Mouse (Mus musculus) layer of hippocampus, adult 9-11 months (tissue): ENCODE measurements around the gene Nrarp.

Experiments
- DNase-seq: peaks from one replicate; pipeline ENCODE4 v3.0.0; 2022

Gene Nrarp

DNA sequence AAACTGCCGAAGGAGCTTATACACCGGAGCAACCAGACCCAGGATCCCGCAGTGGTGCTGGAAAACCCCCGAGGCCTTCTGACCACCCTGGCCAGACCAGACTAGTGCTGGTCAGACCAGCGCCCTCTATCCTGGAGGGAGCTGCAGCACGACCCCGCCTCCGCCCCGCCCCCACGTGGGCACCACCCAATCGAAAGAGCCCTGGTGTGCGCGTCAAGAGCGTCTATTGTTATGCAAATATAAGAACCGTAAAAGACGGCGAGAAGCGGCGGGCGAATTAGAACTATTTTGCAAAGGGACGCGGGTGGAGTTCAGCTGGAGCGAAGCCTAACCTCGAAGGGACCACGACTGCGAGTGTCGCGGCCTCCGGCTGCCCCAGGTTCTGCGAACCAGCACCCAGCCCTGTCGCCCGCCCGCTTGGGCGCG, at the start of gene Nrarp:
Gene Nrarp, plus strand, starts transcription at position 281 of the 426 bp plus-strand sequence.
- peak; percentile 96 for DNase-seq

DNA sequence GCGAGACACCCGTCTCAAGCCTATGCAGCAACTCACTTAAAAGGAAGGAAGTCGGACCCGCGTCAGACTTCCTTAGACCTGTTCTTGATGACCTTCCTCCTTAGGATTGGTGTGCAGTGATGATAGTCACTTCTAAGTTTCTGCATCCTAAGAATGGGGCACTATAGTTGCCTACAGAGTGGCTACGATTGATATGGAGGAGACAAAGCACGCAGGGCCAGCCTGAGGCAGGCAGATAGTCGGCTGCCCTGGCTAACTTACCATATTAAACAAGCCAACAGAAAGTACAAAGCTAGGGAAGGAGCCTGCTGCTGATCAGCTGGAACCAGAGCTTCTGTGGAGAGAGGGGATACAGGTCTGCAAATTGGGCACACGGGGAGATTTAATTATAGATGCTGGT, 49.0 kb upstream of the Nrarp start:
- DNase-seq, result no peak

DNA sequence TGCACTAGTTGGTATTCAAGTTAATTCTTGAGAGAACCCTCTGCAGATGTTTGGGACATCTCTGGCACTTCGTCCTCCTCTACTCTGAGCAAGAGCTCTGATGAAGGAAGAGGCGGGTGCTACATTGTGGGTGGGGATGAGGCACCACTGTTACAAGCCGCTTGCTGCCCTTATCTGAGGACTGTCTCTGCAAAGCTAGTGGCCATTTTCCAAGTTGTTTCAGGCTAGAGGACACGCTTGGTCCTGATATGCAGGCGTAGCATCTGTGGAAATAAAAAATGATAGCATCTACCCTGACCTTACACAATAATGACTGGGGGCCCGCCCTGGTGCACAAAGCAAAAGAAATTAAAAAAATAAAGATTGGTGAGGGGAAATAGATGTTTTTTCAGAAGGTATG, 42.7 kb upstream of the Nrarp start:
- DNase-seq, result no peak

DNA sequence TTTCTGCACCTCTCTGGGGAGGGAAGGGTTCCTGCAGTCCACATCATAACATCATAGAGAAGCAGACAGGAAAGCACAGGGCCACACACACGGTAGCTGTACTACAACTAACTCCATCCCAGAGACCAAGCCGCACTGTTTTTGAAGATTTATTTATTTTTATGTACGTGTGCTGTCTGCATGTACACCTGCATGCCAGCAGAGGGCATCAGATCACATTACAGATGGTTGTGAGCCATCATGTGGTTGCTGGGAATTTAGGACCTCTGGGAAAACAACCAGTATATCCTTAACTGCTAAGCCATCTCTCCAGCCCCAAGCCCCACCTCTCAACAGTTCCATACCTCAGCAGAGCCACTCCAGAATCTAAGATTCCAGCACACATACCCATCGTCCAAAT, 39.4 kb upstream of the Nrarp start:
- no peak for DNase-seq

DNA sequence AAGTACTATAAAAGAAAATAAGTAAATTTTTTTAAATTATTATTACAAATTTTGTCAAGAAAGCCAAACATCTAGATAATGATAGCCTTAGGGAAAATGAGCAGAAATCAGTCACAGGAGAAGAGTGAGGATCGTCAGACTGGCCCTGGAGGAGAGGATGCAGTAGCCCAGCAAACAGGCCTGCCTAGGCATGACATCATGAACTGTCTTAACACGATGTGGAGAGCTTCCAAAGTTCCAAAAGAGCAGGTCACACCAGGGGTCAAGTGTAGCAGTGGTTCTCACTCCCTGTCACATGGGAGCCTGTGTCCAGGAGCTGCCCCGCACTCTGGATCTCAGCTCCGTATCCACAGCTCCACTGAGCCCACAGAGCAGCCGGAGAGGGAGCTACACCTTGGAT, 38.6 kb upstream of the Nrarp start:
- DNase-seq, result no peak

DNA sequence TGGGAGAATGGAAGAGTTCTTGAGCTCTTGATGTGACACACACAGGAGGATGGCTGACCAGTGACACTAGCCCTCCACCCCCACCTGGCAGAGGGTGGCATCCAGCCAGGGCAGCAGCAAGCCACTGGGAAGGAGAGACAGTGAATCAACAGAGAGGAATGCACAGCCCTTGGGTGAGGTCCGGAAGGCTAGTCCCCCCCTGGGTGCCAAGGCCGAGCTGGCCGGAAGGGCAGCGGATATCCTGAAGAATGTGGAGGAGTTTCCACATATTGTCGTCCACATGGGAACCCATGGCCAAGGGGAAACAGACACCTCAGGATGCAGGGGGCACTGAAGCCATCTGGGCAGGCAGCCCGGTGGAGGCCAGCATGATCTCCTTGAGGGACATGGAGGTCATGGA, 35.2 kb upstream of the Nrarp start:
- no peak for DNase-seq

DNA sequence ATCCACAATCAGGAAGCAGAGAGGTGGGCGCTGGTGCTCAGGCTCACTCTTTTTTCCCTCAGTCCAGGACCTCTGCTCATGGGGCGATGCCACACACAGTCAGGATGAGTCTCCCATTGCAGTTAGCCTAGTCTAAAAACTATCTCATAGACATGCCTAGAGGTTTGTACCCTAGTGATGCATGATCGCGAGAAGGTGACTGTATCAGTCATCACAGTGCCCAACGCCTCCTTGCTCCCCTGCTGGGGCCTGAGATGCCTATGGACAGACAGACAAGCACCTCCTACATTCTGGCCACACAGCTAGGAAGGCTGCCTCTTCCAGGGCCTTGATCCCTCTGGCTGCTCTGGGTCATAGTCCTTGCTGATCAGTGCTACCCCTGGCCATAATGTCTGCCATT, 33.2 kb upstream of the Nrarp start:
- DNase-seq, result no peak

DNA sequence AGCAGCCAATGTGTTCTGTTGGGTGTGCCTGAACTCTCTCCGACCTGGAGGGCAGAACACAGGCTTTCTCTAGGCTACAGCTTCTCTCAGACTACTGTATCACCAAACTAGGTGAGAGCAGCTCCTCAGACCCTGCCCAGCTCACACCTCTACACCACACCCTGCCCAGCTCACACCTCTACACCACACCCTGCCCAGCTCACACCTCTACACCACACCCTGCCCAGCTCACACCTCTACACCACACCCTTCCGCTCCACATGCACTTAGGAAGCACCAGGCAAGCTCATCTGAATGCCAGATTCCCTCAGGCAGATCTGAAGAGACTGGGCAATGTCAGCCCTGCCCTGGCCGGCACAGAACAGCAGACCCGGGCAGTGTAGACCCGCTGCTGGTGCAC, 32.7 kb upstream of the Nrarp start:
- DNase-seq, result no peak

DNA sequence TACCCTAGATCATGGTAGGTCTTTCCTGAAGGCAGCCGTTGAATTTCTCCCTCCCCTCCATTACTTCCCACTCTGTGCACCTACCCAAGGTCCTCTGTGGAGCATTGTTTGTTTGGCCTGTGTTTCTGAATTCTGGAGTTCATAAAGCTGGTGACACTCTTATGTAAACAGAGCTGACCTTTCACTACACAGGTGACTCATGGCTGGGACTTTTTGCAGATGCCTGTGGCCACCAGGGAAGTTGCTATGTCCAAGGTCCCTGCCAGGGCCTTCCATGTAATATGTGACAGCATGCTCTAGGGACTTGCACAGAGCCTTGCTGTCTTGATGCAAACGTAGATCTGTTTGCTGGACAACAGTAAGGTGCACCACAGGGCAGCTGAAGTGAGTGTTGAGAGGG, 30.9 kb upstream of the Nrarp start:
- no peak for DNase-seq

DNA sequence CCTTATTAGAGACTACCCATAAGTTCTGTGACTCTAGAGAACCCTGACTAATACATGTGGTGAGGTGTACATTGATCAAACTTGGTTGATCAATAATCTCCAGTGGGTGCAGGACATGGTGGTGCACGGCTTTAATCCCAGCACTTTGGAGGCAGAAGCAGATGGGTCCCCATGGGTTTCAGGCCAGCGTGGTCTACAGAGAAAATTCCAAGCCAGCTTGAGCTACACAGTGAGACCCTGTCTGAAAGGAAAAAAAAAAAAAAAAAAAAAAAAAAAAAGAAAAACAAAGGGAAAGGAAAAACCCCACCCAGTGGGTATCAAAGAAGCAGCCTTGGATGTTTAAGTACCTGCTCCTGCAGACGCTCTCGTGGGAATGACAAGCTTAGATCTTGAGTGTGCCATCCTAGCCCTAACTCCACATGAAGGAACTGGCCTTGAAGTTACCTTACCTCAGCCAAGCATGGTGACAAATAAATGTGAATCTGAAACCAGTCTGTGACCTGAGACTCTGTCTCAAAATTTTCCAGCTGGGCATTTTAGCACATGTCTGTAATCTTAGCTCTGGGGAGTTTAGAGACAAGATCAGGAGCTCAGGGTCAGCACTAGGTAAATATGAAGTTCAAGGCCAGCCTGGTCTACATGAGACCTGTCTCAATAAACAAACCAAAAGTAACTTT, 29.1 kb upstream of the Nrarp start:
- DNase-seq, result no peak

DNA sequence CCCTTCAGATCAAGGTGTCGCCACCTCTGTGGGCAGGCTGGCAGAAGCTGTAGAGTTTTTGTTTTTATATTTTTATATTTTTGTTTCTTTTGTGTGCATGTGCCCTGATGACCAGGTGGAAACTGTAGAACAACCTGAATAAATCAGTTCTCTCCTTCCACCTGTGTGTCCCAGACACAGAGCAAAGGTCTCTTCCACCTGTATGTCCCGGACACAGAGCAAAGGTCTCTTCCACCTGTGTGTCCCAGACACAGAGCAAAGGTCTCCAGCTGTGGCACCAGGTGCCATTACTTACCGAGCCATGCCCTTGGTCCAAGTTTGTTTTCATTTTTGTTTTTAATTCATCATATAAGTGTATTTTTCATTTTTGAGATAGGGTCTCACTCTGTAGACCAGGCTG, 24.4 kb upstream of the Nrarp start:
- DNase-seq, result no peak

DNA sequence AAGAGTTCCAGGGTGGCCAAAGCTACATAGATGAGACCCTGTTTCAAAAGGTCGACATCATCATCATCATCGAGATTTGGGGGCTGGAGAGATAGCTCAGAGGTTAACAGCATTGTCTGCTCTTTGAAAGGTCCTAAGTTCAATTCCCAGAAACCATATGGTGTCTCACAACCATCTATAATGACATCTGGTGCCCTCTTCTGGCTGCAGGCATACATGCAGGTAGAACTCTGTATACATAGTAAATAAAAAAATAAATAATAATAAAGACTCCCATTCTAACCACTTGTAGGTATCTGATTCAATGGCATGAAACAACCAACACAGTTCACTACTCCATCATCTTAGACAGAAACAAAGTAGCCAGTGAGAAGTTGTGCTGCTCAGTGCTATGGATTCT, 23.6 kb upstream of the Nrarp start:
- no peak for DNase-seq

DNA sequence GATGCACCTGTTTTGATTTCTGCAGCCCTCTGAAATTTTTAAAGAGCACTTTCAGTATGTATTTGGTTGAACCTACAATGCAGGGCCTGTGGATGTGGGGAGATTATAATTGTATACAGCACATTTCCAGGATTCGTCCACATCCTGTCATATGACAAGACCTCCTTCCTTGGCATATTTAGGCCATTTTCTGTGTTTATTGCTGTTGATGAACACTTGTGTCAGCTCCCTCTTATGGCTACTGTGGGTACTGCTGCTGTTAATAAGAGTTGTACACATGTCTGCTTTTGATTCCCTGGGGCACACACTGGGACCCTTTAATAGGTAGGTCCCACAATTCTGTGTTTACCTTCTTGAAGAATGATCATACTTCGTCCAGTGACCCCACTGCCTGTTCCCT, 22.9 kb upstream of the Nrarp start:
- no peak for DNase-seq

DNA sequence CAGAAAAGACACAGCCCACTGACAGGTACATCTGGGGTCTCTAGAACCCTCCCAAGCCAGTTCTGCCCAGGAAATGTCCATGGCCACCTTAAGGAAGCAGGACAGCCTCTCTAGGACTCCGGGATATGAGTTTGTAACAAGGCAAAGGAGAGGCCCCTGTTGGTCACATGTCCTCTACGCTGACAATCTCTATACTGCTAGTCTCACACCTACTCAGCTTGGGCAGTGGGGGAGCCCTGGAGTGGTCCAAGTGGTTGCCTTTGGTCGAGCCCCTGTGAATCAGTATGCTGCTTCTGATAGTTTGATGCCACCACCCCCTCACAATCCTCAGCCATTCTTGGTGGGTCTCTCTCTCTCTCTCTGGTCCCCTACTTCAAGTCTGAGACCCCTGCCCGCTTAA, 13.1 kb upstream of the Nrarp start:
- DNase-seq, result no peak

DNA sequence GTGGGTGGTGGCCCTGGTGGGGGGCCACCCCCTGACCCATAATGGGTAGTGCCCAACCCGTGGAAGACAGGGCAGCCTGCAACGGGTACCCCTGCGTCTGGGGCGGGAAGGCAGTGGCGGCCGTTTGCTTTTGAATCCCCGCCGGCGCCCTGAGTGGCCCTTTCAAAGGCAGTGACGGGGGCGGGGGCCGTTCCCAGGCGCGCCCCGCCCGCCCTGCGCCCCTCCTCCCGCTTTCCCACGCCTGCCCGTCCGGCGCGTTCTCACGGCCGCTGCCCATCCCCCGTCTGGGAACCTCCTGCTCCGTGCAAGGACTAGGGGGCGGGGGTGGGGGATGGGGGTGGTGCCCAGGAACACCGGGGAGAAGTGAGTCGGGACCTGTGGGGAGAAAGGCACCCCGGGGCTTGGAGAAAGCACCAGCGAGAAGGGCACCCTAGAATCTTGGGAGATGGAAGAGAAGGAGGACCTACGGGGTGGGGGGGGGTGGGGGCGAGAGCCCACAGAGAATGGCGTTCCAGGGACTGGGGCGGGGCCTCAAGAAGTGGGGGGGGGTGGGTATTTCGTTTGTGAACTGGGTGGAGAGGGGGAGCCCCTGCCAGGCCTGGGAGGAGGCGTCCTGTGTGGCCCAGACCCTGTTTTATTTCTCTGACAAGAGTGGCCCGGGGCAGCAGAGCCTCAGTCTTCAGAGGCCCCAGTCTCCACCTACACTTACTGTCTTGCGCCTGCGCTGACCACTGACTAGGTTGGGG, 12.5 kb upstream of the Nrarp start:
- no peak for DNase-seq

DNA sequence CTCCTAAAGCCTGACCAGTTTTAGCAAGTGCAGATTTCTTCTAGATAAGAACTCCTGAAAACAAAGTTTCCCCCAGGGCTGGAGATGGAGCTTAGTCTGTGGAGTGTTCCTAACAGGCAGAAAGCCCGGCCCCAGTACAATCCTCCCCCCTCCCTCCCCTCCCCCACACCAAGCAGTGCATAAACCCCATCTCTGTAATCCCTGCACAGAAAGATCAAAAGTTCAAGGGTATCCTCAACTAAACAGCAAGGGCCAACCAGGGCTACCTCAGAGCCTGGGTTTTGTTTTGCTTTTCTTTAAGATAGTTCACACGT, 11.9 kb upstream of the Nrarp start:
- no peak for DNase-seq

DNA sequence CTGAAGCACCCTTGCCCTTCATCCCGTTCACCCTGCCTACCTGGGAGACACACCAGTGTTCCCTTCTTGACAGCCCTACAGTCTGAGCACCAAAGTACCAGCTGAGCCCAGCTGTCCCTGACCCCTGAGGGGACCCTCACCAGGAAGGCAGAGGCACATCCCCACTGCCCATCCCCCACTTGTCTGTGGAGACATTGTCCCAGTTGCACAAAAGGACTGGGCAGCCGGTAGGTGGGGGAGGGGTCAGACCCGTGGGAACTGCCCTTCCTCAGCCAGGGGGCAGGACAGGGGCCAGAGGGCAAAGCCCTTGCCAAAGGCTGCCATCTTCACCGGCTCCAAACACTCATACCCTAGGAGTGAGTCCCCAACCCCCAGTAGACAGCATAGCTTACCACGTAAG, 10.8 kb upstream of the Nrarp start:
- DNase-seq, result no peak

DNA sequence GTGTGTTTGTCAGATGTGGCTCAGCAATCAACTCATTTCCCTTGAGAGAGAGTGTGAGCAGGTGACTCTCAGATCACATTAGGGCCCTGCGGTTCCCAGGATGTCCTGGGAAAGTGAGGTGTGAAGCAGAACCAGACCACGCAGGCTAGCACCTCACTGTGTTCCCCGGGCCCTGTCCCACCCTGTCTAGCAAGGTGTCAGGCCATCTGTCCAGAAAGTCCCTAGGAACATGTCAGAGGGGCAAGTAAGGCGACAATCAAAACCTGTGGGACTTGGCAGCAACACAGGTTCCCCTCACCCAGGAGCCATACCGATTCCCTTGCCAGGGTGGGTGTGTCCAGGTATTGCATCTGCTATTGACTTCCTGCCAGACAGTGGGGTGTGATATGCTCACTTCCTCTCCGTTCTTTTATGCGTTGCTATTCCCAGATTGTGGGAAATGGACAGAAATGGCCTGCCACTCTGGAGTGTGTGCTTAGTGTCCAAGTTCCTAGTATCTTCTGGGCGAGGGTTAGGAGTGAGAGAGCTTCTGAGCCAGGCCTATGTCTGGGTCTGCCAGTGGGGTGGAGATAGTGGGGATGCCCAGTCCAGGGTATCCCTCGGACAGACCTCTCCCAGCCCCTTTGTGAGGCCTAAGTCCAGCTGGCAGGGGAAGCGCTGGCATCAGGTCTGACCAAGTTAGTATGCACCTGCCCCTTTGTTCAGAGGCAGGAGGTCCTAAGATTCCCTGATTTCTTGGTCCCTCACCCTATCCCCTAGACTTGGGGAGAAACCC, 10.0 kb upstream of the Nrarp start:
- no peak for DNase-seq

DNA sequence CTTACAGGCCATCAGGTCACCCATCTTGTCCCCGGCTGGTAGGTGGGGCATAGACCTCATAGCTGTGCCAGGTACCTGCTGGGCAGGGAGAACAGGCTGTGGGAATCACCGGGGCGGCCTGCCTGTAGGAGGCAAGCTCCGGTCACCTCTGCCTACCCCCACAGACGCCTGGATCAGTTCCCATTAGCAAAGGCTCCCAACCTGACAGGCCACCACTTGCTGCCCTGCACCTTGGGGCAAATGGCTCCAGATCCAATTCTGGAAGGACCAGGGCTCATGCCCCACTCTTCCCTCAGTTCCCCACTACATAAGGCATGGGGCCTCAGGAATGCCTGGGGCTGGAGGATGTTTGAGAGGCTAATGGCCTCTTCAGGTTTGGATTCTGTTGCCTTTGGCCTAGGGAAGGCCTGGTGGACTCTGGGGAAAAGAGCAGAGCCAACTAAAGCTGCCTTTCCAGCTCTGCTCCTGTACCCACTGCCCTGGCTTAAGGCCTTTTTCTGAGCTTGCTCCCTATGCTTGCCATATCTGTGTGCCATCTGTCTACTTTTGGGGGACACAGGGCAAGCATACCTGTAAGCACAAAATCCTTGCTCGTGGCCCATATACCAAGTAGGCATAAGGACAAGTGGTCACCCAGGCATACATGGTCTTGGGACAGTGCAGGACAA, 9.3 kb upstream of the Nrarp start:
- no peak for DNase-seq

DNA sequence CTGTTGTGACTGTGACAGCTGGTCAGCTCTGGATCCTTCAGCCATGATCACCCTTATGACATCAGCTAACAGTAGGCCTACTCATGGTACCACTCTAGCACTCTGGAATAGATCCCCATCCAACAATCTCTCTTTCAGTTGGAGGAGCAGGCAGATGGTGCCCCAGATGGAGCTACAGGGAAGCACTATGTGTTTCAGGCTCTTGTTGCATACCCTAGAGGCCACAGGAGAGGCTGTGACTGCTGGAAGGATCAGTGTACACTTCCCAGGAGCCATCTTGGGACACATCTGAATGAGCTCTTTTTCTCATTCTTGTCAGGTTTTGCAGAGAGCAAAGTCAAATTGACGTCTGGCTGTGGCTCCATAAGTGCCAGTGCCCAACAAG, 8.8 kb upstream of the Nrarp start:
- peak; percentile 81 for DNase-seq

DNA sequence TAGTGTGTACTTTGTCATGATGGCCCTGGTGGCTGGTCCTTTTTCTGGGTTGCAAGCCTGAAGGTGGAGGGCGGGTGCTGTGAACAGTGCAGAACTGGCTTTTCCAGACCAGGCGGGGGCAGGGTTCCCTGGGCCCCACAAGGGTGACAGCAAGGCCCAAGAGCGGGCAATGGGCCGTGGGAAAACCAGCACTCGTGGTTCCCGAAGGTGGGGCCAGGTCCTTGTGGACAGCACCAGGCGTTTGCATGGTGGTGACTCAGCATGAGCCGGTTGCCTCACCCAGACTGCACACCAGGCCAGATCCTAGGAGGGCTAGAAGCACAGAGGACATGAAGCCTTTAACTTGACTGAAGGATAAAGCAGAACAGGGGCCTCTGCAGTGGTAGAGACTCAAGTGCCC, 7.9 kb upstream of the Nrarp start:
- DNase-seq, result no peak

DNA sequence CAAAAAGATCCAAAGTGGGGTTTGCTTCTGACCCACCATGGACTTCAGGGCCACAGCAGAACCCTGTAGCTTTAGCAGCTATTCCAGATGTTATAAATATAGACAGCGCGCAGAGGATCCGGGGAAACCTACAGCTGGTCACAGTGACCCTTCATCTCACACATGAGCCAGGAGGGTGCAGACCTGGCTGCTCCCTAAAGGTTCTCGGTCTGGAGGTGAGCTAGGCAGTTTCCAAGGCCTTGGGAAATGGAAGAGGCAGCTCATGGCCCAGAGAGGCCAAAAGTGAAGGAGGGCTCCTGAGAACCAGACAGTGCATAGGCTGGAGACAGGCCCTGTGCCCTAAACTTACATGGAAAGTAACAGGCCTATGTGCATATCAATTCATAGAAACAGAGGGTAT, 6.7 kb upstream of the Nrarp start:
- DNase-seq, result no peak

DNA sequence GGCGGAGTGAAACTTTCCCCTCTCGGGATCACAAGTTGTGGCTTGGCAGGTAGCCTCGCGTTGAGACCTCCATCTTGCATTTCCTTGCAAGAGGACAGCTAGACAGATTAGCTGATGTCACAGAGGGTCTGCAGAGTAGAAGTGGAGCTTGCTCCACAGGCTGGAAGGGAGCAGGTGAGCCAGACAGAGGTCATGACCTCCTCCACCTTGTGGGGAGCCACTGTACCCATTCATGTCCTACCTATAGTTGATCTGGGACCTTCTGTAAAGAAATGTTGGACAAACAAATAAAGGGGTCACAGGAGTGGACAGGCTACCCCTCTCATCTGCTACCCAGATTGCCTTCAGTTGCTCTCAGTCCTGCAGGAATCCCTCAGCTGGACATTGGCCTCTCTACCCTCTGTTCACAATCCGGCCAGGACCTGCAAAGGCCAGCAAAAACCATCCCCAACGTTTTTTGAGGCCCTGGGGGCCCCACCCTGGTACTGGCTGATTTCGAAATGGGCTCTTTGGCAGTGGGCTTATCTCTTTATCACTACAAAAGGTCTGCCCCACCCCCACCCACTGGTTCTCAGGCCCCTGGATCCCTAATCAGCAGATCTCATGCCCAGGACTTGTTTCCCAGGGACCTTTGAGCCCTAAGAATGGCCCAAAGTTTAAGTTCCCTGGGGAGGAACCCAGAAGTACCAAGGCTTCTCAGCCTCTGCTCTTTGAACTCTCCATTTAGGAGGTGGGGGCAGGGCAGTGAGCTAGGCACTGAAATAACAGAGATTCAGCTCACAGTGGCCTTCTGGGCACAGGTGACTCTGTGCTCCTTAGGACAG, 5.5 kb upstream of the Nrarp start:
- no peak for DNase-seq
